Mouse (Mus musculus) layer of hippocampus, postnatal 25 days (tissue): ENCODE data around the gene Usp20. TPM values are rescaled to one million over a fixed set of nuclear protein-coding genes. Genes with fewer than 3 reads are reported as not detected.

Experiments
- DNase-seq, 2 experiments: peaks; one replicate each; pipeline ENCODE4 v3.0.0; 2022; ENCODE audit warnings: mixed read lengths in 2 of 2, low spot score in 1 of 2; ENCODE audit errors: extremely low spot score in 1 of 2
- total RNA-seq, 2 experiments: library from RNA; stranded (reverse); gene quantifications; 2 replicates each; pipeline ENCODE4 v1.2.3; 2021

The Usp20 gene
- total RNA-seq, 2 experiments from 2014 or later, result 82.8 to 89.9 TPM

DNA sequence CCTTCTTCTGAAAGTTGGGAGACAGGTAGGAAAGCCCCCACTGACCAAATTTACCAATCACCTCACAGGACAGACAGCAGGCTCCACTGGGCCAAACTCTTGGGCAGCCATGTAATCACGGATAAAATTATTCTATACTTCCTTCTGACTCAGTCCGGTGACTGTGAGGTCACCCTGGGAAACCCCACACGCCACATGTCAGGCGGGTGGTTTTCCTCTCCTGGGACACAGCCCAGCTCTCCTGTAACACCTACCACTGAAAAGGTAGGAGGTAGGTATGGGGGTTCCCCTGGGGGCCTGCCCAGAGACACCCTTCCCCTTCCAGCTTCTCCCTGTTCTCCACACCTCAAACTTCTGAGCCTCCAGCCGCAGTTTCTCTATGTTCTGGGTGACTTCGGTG lies 54.7 kb downstream of the Usp20 start:
- no peak for DNase-seq

- DNase-seq, result no peak
Measured at GRCm38 (mm10) chr2:31040043-31040442, 58.0 kb downstream of the Usp20 start.

DNA sequence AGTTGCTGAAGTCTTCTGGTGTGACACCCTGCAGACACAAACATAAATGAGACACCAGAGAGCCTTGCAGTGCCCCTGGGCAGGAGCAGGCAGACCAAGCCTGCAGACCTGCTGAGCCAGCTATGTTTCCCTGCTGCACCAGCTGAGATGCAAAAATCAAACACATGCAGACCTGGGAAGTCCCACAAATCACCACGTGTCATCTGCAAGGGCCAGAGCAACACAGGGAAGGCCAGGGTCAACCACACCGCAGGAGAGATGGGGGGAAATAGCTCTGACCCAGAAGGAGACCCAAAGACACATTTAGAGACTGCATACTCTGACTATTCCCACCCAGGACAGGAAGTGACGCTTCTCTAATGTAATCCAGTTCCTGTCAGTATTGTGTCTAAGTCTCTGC lies 58.4 kb downstream of the Usp20 start:
- DNase-seq, result no peak

DNA sequence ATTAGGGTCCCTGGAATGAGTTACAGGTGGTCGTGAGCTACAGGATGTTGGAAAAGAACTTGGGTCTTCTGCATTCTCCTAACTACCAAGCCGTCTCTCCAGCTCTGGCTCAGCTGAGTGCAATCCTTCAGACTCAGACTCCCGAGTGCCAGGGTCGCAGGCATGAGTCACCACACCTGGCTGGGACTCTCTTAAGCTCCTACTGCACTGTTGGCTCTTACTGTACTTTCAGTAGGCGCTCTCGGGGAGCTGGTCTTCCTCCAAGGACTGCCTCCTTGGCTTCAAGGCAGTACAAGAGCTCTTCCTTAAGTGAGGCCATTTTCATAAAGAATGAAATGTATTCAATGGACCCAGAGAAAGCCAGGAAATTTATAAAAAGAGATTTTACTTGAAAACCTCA lies 59.3 kb downstream of the Usp20 start:
- no peak for DNase-seq

- no peak for DNase-seq
Measured at GRCm38 (mm10) chr2:31042881-31043280, 60.8 kb downstream of the Usp20 start.

GRCm38 (mm10) chr2:31043856-31044255 lies 61.8 kb downstream of the Usp20 start:
- DNase-seq, result no peak

DNA sequence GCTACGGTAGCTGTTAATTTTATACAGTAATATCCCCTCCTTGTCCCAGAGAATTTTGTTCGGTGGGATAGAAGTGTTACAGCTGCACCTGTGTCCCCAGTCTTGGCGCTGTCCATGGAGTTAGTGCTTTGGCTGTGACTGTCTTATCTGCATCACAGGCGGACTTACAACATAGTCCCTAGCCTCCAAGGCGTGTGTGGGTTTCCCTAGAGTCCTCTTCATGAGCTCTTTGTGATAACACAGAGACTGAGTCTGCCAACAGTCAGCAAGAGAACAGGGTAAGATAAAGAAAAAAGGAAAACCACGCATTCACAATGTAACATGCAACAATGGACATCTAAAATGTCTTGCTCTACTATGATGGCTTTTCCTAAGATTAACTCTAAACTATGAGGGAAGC lies 66.0 kb downstream of the Usp20 start:
- no peak for DNase-seq

DNA sequence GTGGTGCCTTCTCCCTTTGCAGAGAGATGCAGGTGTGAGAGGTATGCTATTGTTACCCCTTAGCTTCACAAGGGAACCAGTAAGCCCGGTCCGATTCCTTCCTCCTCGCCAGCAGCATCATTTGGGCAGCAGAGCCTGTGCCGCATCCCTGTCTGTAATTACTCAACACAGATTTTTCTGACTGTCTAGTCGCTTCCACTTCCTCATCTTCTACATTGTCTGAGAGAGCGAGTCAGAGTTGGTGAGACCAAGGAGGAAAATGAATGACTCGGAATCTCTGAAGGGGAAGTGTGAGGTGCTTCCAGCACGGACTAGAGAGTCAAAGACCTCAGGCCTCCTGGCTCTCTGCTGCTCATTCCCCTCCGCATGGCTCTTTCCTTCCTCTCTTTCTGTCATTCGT lies 70.4 kb downstream of the Usp20 start:
- no peak for DNase-seq

DNA sequence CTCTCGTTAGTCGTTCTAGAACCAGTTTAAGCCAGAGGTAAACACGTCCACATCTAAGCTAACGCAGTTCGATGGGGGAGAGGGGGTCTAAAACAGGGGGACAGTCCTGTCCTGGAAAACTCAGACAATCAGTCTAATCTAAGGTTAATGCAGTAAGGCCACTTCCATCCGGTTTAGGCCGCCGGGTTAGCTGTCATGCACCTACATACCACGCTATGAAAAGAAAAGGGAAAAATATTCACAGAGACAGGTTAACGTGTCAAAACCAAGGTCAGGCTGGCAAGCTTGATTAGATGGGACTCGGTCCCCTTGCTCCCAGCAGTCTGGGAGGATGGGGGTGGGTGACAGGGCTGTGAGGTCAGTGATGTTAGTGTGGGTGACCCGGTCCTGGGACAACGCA lies 71.3 kb downstream of the Usp20 start:
- DNase-seq, result no peak

DNA sequence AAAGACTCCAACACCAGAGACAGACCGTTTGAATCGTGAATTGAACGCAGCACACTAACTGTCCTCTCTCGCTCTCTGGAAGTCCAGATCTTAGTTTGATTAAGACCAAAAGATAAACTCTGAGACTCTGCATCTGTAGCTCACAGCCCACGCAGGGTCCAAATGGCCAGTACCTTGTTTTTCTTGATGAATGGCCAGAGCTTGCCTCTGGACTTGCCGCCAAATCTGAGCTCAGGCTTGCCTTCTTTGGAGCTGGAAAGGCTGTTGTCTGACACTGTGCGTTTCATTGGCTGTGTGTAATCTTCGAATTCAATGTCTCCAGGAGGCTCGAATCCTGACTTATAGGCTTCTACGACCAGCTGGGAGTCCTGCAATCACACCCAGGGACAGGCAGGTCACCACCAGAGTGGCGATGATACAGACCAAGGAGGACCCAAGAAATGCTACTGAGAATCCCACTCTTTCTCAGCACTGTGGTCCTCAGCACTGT lies 71.8 kb downstream of the Usp20 start:
- no peak for DNase-seq

- DNase-seq, result no peak
Measured at GRCm38 (mm10) chr2:31056070-31056469, 74.0 kb downstream of the Usp20 start.

DNA sequence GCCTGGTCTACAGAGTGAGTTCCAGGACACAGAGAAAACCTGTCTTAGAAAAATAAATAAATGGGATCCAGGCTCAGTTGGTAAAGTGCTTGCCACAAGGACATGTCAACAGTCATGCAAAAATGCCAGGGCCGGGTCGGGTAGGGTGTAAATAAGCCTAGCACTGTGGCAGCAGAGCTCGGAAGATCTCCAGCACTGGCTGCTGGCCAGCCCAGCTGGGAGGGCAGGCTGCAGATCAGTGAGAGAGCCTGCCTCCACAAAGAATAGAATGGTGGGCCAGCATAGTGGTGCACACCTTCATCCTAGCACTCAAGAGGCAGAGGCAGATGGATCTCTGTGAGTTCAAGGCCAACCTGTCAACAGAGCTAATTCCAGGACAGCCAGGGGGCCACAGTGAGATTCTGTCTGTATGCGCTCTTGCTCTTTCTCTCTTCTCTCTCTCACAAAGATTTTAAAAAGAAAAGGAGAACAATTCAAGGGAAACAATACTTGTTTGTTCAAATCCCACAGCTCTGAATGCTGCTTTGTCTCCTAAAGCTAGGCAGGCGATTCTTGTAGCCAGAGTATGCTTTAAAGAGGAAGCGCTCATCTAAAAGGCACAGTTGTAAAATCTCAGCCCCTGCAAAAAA lies 75.6 kb downstream of the Usp20 start:
- peak in 1 of 2 experiments; percentile 14 for DNase-seq

DNA sequence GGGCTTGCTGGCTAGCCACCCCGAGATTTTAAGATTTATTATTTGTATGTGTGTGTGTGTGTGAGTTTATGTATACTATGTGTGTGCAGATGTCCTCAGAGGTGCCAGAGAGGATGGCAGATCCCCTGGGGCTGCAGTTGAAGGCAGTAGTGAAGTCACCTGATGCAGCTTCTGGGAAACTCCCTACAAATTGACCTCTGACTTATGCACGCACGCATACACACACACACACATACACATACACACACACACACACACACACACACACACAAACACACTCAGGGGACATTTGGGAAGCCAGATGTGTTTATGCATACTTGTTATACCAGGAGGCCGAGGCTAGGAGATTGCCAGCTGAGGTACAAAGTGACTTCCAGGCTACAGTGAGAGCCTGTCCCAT lies 76.4 kb downstream of the Usp20 start:
- no peak for DNase-seq

DNA sequence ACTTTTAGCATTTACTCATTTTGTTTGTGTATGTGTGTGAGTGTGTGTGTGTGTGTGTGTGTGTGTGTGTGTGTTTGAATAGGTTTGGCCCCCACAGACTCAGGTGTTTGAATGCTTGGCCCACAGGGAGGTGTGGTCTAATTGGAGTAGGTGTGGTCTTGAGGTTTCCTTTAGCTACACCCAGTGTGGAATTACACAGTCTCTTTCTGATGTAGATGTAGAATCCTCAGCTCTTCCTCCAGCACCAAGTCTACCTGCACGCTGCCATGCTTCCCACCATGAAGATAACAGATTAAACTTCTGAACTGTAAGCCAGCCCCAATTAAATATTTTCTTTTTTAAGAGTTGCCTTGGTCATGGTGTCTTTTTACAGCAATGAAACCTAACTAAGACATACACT lies 78.2 kb downstream of the Usp20 start:
- no peak for DNase-seq

DNA sequence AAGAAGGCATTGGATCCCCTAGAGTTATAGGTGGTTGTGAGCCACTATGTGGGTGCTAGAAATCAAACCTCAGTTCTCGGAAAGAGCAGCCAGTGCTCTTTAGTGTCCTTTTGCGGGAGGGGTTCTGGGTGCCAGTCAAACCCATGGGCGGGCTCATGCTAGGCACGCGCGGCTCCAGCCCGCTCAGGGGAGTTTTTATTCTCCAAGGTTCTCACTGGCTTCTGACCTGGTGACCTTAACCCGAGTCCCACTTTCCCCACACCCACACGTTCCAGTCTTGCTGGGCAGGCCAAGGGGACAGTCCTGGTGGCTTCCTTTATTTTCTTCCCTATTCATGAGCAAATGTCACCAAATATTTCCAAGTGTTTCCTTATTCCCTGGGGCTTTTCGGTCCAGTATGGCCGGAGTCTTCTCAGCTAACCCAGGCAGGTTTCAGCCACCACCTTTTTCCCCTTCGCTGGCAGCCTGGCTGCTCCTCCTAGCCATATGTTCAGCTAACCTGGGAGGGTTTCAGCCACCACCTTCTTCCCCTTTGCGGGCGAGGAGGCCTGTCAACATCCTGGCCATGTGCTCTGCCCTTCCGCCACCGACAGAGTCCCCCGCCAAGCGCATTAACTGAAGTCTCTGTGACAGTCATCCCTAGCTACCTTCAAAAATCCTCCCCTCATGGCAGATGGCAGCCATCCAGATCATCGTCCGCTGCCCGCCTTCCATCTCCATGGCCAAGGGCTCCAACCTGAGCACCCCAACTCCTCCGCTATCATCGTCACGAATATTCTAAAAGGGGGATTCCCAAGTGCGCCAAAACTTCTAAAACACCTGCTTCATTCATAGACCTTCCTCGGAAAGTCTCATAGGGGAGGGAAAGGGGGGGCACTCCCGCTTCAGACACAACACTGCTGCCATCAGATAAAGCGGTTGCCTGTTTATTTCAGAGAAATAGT lies 79.0 kb downstream of the Usp20 start:
- DNase-seq, result no peak

DNA sequence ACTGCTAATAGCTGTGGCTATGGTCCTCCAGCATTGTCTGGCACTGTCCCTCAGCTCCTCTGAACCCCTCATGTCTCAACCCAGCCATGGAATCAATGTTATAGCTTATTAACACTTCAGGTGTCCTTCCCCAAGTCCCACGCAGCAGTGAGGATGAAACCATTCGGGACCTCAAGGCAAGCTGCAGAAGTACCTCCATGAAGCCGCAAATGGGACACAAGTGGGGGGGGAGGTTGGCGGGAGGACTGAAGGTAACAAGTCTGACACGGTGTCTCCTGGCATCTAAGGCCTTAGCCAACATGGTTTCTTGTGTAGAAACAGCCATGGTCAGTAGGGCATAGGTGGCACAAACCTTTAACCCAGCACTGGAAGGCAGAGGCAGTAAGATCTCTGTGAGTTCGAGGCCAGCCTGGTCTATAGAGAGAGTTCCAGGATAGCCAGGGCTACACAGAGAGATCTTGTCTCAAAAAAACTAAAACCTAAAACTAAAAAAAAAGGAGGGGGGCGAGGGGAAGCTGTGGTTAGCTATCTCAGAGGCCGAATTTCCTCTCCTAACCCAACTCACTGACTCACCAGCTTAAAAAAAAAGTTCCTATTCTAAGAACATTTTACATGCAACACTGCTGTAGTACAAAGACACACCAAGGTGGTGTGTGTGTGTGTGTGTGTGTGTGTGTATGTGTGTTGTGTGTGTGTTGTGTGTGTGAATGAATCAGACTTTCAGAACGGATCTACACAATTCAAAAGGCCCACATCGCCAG lies 80.0 kb downstream of the Usp20 start:
- DNase-seq, result no peak

- no peak for DNase-seq
Measured at GRCm38 (mm10) chr2:31066019-31066789, 84.1 kb downstream of the Usp20 start.

DNA sequence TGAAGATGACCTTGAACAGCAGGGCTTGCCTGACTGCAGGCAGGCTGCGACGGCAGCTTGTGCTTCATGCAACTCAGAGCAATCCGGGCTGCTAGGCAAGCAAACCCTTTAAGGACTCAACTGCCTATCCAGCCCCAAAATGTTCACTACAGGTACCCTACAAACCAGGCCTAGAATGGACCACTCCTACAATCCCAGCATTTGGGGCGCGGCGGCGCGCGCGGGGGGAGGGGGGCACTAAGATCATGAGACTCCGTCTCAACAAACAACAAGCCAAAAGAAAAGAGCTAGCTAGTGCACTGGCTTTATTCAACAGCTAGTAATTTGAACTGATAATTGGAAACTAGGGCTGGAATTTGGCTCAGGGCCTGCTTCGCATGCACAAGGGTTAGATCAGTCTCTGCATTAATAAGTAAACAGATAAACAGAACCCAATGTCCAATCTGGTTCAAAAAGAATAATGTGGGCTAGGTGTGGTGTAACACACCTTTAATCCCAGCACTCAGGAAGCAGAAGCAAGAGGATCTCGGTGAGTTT lies 85.0 kb downstream of the Usp20 start:
- DNase-seq, result no peak

DNA sequence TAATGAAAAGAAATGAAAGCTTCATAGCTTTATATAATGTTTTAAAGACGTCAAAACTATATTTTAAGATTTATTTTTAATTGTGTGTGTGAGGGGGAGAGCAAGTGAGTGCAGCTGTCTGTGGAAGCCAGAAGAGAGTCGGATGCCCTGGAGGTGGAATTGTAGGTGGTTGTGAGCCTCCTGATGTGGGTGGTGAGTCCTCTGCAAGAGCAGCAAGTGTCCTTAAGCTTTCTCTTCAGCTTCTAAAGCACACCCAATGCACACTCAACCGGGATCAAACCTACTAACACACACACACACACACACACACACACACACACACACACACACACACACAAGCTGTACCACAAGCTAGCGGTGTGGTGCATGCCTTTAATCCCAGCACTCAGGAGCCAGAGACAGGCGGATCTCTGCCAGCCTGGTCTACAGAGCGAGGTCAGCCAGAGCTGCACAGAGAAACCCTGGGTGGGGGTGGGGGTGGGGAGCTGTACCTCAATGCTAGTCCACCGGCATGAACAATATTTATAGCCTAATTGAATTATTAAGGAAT lies 85.7 kb downstream of the Usp20 start:
- no peak for DNase-seq
